Mouse (Mus musculus) liver (tissue): ENCODE data around the gene Glb1l.
A peak's percentile ranks its signal among the peaks of the same experiment; 100 is the strongest.

ENCODE experiments used
- DNase-seq: peaks from one replicate; pipeline ENCODE4 v3.0.0-alpha.2; 2020; ENCODE audit warnings: mixed read lengths

Gene Glb1l

DNA sequence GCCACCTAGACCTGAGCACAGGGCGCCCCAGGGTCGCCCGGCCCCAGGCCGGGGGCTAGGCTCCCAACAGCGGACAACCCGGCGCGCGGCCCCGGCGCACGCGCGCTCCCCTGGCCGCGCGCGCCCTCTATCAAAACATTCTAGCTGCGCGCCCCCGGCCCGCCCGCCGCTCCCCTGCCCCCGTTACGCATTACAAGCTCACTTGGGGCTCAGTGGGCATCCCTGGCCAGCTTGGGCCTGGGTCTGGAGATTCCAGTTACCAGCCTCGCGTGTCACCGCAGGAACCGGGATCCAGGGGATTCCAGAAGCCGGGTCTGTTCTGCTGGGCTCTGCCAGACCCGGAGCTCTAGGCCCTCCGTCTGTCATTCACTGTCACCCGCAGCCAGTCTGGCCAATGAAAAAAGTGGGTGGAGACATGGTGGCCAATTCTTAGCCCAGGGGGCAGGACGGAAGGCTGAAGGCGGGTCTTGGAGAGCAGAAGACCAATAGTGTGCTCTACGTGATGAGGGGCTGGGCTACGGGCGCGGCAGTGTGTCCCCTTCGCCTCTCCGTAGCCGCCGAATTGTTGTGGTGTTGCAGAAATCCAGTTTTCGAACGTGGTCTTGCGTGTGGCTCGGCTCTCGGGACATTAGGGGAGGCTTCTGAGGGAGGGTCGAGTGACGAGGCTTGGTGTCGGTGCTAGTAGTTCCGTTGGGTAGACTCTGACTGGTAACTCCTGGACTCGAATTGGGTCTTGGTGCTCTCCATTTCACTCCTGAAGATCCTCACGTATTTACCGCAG is 18.8 kb downstream of the Glb1l start, which contains the start of the genes Ankzf1 and Atg9a:
Gene Ankzf1 (plus strand): TSS at position 530 of the 781 bp plus-strand sequence.
Gene Atg9a (minus strand): TSS at position 575 of the 781 bp plus-strand sequence.
- peak; percentile 97 for DNase-seq

DNA sequence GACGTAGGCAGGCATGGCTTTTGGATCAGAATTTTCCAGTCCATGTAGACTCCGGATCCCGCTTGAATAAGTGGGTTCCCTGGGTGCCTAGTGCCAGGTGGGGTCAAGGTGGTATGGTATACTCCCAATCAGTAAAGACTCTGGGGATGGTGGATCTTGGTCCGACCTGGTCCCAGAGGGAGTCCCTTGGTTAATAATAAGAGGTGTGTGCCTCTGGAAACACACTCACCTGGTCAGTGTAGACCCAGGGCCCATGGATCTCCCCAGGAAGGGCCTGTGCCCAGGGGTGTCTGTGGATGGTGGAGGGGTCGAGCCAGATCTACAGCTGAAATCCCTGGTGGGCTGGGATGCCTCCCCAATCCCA is 19.4 kb downstream of the Glb1l start:
- DNase-seq = no peak

DNA sequence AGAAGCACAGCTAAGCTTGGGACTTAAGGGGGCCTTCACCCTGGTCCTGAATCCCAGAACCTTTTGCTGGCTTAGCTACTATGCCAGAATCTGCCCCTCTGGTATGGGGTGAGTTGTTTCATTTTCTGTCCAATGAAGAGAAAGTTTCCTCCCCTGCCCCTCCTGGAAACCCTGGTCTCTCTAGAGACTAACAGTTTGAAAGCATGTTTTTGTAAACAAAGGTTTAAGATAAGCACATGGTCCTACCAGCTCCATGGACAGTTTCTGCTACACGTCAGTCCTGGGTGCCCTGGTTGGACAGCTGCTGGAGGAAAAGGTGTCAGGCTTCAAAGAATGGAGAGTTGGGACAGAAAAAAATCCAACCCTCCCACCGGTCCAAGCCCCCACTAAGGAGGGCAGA is 20.0 kb downstream of the Glb1l start:
- DNase-seq = no peak

DNA sequence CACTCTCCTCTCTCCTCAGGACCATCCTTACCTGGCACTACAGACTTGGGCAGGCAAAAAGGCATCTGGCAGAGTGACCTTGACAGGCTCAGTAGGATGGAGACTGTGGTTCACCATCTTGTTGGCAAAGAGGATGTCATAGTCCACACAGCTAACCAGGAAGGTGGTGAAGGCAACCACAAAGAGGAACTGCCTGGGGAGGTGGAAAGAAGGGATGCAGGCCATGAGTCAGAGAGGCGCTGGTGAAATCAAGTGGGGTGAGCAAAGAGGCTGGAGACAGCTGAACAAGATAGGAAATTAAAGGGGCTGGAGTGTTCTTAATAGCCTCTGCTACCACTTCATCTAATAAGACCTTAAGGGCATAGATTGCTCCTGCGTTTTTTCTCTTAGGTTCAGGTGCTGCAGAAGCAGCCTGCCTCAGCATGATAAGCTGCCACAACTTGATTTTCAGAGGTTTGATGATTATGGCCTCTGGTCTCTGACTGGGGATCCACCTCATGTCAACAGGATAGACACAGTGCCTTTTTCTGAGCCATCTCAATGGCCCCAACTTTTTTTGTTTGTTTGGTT is 22.6 kb downstream of the Glb1l start:
- no peak for DNase-seq

DNA sequence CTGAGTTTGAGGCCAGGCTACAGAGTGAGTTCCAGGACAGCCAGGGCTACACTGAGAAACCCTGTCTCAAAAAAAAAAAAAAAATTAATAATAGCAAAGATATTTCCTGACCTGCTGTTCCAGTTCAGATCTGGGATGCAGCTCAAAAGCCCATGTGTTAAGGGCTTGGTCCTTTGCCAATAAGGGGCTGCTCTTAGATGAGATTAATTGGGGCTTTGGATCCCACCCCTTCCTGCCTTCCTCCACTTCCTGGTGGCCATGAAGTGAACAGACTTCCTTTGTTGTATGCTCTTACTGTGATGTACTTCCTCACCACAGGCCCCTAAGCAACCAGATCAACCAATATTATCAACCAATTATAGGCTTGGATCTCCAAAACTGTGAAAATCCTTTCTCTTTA is 23.5 kb downstream of the Glb1l start:
- no peak for DNase-seq

DNA sequence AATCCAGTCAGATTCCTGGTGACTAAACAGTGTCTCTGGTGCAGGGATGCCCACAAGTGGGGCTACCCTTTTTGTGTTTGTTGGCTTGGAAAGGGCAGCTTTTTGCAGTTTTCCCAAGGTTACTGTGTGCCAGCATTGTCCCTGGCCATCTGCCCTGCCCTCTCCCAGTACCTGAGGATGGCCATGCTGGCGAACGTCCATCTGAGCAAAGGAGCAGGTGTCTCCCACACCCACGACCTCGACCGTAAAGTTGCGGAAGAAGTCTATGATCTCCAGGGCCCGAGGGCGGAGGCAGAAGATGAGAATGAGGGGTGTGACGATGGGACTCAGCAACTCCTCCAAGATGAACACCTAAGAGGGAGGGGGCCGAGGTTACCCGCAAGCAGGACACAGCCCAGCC is 25.1 kb downstream of the Glb1l start:
- DNase-seq = no peak

DNA sequence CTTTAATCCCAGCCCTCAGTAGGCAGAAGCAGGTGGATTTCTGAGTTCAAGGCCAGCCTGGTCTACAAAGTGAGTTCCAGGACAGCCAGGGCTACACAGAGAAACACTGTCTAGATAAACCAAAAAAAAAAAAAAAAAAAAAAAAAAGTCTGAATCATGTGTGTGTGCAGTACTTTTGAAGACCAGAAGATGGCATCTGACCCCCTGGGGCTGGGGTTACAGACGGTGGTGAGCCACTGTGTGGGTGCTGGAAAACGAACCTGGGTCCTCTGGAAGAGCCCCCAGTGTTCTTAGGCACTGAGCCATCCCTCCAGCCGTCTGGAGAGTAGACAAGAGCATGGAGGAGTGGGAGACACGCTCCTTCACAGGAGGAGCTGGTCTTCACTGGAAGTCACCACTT is 28.5 kb downstream of the Glb1l start:
- DNase-seq = no peak

DNA sequence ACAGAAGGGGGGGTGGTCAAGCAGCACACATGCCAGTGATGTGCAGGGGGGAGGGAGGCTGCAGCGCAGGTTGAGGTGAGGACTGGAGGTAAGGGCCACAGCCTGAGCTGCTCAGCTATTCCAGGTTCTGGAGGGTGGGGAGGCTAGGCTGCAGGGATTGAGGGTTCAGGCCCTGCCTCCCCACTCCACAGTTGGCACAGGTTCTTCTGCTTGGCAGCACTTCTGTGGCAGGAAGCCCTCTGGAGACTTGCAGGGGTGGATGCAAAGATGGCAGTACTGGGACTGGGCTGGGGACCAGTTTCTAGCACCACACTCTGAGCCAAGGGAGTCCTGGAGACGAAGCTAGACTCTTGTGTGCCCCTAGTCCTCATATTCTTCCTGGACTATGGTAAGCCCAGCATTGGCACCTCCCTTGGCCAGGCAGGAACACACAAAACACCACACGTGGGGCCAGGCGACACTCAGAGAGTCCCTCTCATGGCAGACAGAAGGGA is 29.2 kb downstream of the Glb1l start:
- no peak for DNase-seq

DNA sequence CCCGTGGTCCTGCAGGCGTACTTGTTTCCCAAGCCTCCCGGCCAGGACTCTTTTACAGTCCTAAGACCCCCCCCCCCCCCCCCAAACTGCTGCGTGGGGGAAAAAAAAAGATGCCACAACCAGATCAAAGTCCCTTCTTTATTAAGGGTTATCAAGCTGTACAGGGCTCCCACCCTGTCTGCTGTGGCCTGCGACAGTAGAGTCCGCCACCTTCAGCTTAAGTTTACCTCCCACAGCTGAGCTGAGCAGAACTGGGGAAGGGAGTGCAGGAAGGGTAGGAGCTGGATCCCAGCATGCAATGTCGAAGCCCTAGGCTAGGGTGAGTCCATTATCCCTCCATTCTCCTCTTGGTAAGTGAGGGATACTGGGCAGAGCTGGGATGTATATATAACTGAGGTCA is 29.9 kb downstream of the Glb1l start:
- no peak for DNase-seq

DNA sequence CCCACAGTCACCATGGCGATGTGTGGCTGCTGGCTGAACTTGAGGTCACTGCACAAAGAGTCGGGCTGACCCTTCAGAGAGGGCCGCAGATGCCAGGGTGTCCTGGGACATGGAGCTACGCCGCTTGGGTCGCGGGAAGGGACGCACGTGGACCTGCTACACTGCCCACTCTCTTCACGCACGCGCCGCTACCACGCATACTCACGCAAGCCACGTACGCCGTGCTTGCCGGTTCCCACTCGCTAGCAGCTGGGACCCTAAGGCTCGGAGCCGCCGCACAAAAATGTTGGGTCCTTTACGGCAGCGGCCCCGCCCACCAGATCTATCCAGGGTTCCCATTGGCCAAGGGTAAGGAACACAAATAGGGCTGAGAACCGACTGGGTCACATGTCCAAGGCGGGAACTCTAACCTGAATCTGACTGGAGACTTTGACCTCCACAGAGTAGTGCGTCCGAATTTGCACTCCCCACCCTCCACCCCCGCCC is 30.5 kb downstream of the Glb1l start, which contains the start of gene Abcb6:
Gene Abcb6 (minus strand): TSS at position 288 of the 486 bp plus-strand sequence.
- peak; percentile 95 for DNase-seq

DNA sequence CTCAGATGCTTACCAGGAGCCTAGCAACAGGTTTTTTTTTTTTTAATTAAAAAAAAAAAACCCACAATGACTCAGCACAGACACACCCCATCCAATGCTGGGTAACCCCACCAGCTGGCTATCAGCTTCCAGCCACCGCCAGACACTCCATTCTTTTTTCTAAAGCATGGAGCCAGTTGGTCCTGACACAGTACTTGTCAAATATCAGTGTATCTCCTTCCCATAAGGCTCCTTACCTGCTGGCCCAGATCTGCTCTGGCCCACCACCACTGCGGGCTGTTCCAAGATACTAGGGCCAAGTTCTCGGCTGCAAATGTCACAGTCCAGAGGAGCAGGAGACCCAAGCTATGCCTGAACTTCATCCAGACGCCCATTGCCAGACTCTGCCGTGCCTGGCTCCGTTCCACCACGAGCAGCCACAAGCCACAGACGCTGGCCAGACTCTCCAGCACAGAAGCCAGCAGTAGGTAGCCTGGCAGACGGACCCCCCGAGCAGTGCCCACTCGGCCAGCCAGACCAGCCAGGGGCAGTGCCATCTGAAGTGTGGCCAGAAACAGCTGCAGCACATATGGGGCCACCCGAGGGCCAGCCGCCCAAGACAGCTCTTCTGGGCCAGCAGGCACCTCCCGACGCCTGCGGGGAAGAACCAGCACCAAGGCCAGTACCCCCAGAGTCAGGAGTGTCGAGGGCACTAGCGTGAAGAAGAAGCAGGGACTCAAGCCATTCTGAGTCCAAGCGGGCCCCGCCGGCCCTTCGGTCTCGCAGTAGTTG is 31.1 kb downstream of the Glb1l start:
- peak; percentile 83 for DNase-seq

DNA sequence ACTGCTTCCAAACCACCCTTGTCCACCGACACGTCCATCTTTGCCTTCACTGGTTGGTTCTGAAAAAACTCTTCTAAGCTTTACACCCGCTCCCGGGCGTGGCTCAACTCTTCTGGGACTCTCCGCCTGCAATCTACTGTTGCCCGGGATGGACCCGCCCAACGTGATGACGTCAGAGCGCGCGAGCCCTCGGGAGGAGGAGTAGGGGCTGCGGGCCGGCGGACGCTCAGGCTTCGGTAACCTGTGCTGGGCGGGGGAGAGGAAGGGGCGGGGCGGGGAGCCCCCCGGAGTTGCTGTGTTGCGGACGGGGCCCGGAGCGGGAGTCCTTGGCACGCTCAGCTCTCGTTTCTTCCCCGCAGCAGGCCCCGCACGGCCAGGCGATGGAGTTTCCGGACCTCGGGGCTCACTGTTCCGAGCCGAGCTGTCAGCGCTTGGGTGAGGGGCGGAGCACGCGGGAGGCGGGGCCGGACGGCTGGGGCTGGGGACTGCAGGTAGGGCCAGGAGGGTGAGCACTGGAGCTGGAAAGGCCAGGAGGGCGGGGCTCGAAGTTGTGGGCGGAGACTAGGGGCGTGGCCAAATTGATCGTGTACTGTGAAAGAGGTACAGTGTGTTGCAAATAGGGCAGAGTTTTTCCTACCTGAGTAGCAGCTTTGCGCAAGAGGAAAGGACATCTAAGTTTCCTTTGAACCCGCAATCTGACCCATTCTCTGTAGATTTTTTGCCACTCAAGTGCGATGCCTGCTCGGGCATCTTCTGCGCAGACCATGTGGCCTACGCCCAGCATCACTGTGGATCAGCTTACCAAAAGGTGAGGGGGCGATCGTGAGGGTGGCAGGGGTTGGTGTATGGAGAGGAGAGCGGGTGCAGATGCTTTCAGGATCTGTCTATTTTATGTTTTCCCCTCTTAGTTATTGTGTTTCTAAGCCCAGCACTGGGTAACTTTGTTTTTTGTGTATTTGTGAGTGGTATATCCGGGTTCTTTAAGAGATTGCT is 41.8 kb downstream of the Glb1l start, which contains the start of gene Zfand2b:
Gene Zfand2b (plus strand): TSS at position 175 of the 993 bp plus-strand sequence.
- DNase-seq = peak; percentile 99

DNA sequence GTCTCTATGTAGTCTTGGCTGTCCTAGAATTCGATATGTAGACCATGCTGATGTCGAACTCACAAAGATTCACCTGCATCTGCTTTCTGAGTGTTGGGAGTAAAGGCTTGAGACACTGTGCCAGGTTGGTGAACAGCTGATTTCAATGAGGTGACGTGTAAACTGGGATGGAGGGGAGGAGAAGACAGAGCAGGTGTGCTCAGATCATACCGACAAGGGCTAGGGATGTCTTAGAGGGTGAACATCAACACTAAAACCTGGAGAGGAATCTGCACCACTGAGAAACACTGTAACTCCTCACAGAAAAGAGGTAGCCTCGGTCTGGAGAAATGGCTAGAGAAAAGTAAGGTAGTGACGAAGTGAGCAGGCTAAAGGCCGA is 42.5 kb downstream of the Glb1l start:
- DNase-seq = no peak

DNA sequence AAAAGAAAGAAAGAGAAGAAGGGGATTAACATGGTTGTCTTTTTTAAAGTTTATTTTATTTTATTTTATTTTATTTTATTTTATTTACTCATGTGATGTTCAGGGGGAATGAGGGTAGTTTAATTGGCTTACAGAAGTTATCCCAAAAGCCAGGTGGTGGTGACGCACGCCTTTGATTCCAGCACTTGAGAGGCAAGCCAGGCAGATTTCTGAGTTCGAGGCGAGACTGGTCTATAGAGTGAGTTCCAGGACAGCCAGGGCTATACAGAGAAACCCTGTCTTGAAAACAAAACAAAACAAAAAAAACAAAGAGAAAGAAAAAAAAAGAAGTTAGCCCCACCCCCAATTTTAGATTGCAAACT is 50.4 kb downstream of the Glb1l start:
- DNase-seq = no peak

DNA sequence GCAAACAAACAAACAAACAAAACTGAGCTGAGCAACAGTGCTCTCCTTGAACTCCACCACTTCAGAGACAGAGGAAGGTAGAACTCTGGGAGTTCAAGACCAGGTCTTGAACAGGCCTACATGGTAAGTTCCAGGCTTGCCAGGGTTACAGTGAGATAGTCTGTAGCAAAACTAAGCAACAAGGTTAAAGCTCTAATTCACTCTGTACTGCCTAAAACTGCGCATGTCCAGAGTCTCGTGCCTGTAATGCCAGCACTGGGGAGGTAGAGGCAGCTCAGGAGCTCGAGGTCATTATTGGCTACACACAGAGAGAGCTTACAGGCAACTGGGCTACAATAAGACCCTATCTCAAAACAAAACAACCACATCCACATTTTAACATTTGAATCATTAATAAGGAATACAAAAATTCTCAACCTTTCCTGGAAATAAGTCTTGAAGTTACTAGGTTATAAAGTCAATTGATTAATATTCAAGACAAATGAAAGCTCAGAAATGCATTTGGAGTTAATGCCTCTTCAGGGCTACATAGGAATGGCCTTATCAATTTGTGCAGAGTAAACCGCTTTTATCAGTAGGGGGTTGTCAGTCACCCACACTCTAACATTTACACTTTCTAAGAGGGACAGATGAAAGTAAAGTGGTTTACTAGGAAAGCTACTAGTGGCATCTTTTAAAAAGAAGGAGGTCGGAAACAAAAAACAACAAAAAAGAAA is 50.9 kb downstream of the Glb1l start:
- DNase-seq = no peak

DNA sequence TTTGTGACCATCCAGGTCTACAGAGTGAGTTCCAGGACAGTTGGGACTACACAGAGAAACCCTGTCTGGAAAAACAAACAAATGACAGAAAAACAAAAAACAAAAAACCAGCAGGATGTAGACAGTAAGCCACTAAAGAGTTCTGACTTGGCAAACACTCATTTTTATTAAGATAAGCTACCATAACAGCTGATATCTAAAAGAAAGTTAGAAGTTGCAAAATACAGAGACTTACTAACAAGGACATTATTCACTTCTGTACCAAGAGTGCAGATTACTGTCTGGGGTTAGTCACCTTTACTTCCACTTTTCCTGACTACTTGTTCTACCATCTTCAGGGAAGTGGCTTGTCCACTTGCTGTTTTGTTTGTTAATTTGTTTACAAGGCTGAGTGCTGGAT is 51.6 kb downstream of the Glb1l start:
- DNase-seq = no peak

DNA sequence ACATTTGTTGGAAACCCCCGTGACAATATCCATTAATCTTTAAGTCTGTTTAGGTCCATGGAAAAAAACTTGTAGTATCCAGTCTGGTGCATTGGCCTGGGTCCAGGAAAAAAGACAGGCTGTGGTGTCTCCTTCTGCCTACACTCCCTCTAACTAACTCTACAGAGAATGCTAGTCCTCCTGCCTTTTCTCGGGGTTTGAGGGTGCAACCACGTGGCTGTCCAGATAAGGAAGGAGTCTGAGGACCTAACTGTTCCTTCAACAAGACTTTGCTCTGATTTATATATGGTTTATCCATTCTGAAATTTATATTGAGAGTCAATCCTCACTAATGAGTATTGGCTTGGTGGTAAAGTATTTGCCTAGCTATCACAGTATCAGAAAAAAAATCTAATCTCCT is 54.8 kb downstream of the Glb1l start:
- no peak for DNase-seq

DNA sequence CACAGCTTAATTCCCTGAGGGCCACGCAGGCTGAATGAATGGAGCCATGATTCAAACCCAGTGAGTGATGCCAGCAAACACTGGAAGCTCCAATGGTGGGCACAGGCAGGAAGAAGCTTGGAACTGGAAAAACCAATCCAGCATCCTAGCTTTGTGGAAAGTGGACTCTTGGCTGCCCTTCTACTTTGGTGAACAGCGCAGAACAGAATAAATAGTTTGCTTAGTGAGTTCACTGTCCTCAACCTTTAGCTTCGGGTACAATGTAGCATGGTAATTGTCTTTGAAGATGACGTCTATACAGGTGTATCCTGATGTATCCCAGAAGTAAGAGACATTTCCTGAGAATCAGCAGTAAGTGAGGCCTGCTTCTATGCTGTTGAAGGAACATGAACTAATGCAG is 61.9 kb downstream of the Glb1l start:
- no peak for DNase-seq
